Mouse (Mus musculus) liver, embryonic 15.5 days (tissue): Measurements from ENCODE around the gene Fam43a. TPM values are rescaled to one million over a fixed set of nuclear protein-coding genes. Genes with fewer than 3 reads are reported as not detected.

Experiments used
- ATAC-seq: fragments of 200-750 bp; cut with Nextera tagmentation; 2 replicates; pipeline ENCODE4 v1.8.0; 2017; ENCODE audit warnings: moderate number of reproducible peaks, mild to moderate bottlenecking, moderate library complexity; ENCODE audit not compliant: insufficient read depth
- H3K27ac ChIP-seq: fragments of 300-500 bp; sonication (generic); replicated peaks from 2 replicates; pipeline ENCODE4 v1.5.1; 2015; ENCODE audit warnings: mild to moderate bottlenecking, inconsistent platforms
- H3K27me3 ChIP-seq: fragments of 300-500 bp; sonication (generic); 2 replicates; pipeline ENCODE4 v1.6.1; 2015; ENCODE audit warnings: mild to moderate bottlenecking, inconsistent platforms
- H3K36me3 ChIP-seq: fragments of 300-500 bp; sonication (generic); replicated peaks from 2 replicates; pipeline ENCODE4 v1.6.1; 2015; ENCODE audit warnings: moderate library complexity, mild to moderate bottlenecking, inconsistent platforms
- H3K4me1 ChIP-seq: fragments of 300-500 bp; sonication (generic); replicated peaks from 2 replicates; pipeline ENCODE4 v1.6.1; 2015; ENCODE audit warnings: inconsistent platforms
- H3K4me2 ChIP-seq: fragments of 300-500 bp; sonication (generic); 2 replicates; pipeline ENCODE4 v1.6.1; 2015; ENCODE audit warnings: moderate library complexity, mild to moderate bottlenecking, inconsistent platforms
- H3K4me3 ChIP-seq: fragments of 300-500 bp; sonication (generic); replicated peaks from 2 replicates; pipeline ENCODE4 v1.5.1; 2015; ENCODE audit warnings: mild to moderate bottlenecking, inconsistent platforms
- H3K9ac ChIP-seq: fragments of 300-500 bp; sonication (generic); 2 replicates; pipeline ENCODE4 v1.6.1; 2015; ENCODE audit warnings: moderate library complexity, mild to moderate bottlenecking, inconsistent platforms
- H3K9me3 ChIP-seq: fragments of 300-500 bp; sonication (generic); replicated peaks from 2 replicates; pipeline ENCODE4 v1.6.1; 2016; ENCODE audit warnings: inconsistent platforms
- WGBS: fragments of 180-500 bp; shearing (Covaris S2); methylation state at CpG from one replicate; pipeline ENCODE4 v1.1.7; 2015; ENCODE audit warnings: mixed read lengths; ENCODE audit not compliant: insufficient replicate concordance; 5-methylcytosine and 5-hydroxymethylcytosine counted together
- polyA plus RNA-seq: library from polyadenylated mRNA; unstranded; fragments of >200 nt; fragmentation: Nextera tagmentation; extraction: Ambion mirVana; gene quantifications from 2 replicates; pipeline ENCODE4 v1.2.1, GENCODE M21; 2015

Fam43a gene
- polyA plus RNA-seq, 1 experiment from 2014 or later = 5.2 TPM

DNA sequence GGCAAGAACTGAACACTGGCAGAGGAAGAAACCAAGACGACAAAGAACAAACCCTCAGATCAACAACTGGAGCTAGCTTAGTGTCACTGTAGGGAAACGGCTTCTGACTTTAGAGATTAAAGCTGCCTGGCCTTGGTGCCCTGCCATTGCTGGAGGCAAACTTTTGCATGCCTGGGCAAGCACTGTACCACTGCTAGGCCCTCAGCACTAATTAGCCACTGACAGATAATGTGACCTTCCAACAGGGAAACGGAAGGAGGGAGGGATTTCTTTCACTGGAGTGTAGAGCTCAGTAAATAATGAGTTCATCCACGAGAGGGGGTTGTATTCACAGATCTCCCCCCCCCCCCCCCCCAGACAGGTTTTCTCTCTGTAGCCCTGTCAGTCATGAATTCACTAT lies 27.3 kb upstream of the Fam43a start:
- Histone ChIP-seq H3K27me3 (no peaks in the 10 kb centered on the region), H3K27ac (no peak overlapping the region), H3K9ac (no peak overlapping the region), H3K4me1 (no peaks in the 10 kb centered on the region), H3K36me3 (peaks cover 95% of the 10 kb centered on the region), H3K9me3 (no peaks in the 10 kb centered on the region), H3K4me3 (no peak overlapping the region), H3K4me2 (no peak overlapping the region)
- 67% methylated on average over 4 of the region's 4 CpGs for WGBS
- no peak for ATAC-seq

DNA sequence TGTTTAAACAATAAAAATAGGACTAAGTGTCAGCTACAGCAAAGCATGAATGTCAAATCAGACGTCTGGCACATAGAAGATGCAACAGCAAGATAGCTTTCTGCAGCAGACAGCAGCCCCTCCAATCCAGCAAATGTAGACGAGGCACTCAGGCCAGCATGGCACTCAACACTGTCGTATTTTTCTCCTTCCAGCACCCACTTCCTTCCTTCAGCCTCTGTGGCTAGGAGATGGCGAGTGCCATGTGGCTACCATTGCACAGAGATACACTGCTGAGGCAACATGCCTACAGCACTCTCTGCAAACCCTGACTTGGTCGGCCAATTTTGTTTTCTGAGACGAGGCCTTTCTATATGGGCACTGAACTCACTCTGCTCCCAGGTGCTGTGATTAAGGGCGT lies 23.7 kb upstream of the Fam43a start:
- H3K36me3 ChIP-seq = peaks cover 96% of the 10 kb centered on the region
- H3K27ac ChIP-seq = no peak overlapping the region
- H3K4me1 ChIP-seq = no peaks in the 10 kb centered on the region
- H3K9ac ChIP-seq = no peak overlapping the region
- WGBS = 48% methylated on average over 7 of the region's 7 CpGs
- no peak overlapping the region for H3K4me3 ChIP-seq
- no peak for ATAC-seq
- H3K9me3 ChIP-seq = no peaks in the 10 kb centered on the region
- no peak overlapping the region for H3K4me2 ChIP-seq
- H3K27me3 ChIP-seq = no peaks in the 10 kb centered on the region

DNA sequence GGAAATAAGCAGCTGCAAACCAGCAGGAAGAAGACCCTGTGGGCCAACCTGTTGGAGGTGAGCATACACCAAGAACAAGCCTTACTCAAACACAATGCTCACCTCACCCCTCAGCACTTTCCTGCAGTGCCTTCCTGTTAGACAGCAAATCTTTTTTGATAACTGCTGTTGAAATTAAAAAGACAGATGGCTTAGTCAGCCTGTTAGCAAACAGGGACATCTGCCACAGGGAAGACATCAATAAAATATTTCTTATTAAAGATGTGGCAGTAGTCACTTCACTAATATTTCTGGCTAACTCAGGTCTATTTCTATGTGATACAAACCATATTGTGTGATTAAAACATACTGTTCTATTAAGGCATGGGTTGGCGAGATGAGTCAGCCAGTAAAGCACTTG lies 23.1 kb upstream of the Fam43a start:
- Histone ChIP-seq H3K4me1 (no peaks in the 10 kb centered on the region), H3K36me3 (peaks cover 96% of the 10 kb centered on the region), H3K27ac (no peak overlapping the region), H3K27me3 (no peaks in the 10 kb centered on the region), H3K9me3 (no peaks in the 10 kb centered on the region), H3K4me3 (no peak overlapping the region), H3K9ac (no peak overlapping the region), H3K4me2 (no peak overlapping the region)
- 64% methylated on average over 1 of the region's 1 CpGs for WGBS
- ATAC-seq = no peak

GRCm38 (mm10) chr16:30580765-30581164 lies 18.8 kb upstream of the Fam43a start:
- Histone ChIP-seq H3K27ac (no peak overlapping the region), H3K36me3 (peaks cover 95% of the 10 kb centered on the region), H3K9ac (no peak overlapping the region), H3K4me2 (no peak overlapping the region), H3K4me3 (no peak overlapping the region), H3K27me3 (no peaks in the 10 kb centered on the region), H3K4me1 (no peaks in the 10 kb centered on the region; the same call in 1 of the 2 replicates), H3K9me3 (no peaks in the 10 kb centered on the region)
- WGBS = 81% methylated on average over 5 of the region's 5 CpGs
- ATAC-seq = no peak

GRCm38 (mm10) chr16:30586935-30587493 lies 12.5 kb upstream of the Fam43a start:
- H3K9me3 ChIP-seq = no peaks in the 10 kb centered on the region
- peaks cover 5% of the 10 kb centered on the region; the same call in 1 of the 2 replicates for H3K27me3 ChIP-seq
- peak overlapping the region; percentile 74 for H3K4me3 ChIP-seq
- H3K9ac ChIP-seq = peak overlapping the region; percentile 68
- 1% methylated on average over 19 of the region's 19 CpGs for WGBS
- H3K4me2 ChIP-seq = peak overlapping the region; percentile 80
- H3K4me1 ChIP-seq = peaks cover 19% of the 10 kb centered on the region
- peak; percentile 8; the same call in 1 of the 2 replicates for ATAC-seq
- H3K36me3 ChIP-seq = peaks cover 33% of the 10 kb centered on the region
- H3K27ac ChIP-seq = peak overlapping the region; percentile 69

DNA sequence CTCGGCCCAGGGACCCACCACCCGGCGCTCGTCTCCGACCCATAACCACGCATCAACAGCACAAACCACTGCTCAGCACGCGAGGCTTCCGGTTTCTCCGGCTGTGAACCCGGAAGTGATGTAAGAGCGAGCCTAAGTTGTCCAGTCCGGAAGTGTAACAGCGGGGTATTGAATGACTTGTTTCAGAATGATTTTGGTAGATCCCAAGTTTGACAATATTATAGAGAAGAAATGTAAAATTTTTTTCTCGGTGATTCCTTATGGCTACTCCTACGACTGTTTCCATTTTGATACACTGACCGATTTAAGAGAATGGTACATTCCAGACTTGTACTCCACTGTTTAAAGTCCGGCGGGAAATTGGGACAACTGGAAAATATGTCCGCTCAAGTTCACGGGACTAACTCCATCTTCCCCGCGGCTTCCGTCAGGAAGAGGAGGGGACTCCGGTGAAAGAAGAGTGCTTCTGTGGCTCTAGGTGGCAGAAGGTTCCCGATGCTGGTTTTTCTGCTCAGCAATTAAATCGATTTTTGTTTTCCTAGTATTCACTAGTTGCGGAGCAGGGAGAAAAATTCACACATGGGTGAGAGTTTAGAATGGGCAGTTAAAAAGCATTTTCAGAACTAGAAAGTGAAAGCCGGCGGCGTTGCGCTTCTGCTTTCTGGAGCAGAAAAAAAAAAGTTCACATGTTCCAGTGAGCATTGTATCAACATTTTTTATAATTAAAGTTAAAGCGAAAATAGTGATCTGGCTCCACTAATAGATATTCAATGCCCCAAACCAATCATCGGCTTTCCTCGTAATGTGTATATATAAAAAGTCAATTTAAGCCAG lies 11.8 kb upstream of the Fam43a start, which contains the start of gene Lsg1:
Lsg1 (minus strand) TSS at position 99 of the 834 bp plus-strand sequence.
- Histone ChIP-seq H3K4me1 (peaks cover 19% of the 10 kb centered on the region), H3K9me3 (no peaks in the 10 kb centered on the region), H3K27ac (peak within 1 kb of the TSS; percentile 69), H3K4me2 (peak within 1 kb of the TSS; percentile 80), H3K4me3 (peak within 1 kb of the TSS; percentile 74), H3K27me3 (peaks cover 9% of the 10 kb centered on the region; the same call in 1 of the 2 replicates), H3K36me3 (peaks cover 26% of the 10 kb centered on the region), H3K9ac (peak within 1 kb of the TSS; percentile 68)
- peak; percentile 94 for ATAC-seq
- 3% methylated on average over 35 of the region's 35 CpGs for WGBS

DNA sequence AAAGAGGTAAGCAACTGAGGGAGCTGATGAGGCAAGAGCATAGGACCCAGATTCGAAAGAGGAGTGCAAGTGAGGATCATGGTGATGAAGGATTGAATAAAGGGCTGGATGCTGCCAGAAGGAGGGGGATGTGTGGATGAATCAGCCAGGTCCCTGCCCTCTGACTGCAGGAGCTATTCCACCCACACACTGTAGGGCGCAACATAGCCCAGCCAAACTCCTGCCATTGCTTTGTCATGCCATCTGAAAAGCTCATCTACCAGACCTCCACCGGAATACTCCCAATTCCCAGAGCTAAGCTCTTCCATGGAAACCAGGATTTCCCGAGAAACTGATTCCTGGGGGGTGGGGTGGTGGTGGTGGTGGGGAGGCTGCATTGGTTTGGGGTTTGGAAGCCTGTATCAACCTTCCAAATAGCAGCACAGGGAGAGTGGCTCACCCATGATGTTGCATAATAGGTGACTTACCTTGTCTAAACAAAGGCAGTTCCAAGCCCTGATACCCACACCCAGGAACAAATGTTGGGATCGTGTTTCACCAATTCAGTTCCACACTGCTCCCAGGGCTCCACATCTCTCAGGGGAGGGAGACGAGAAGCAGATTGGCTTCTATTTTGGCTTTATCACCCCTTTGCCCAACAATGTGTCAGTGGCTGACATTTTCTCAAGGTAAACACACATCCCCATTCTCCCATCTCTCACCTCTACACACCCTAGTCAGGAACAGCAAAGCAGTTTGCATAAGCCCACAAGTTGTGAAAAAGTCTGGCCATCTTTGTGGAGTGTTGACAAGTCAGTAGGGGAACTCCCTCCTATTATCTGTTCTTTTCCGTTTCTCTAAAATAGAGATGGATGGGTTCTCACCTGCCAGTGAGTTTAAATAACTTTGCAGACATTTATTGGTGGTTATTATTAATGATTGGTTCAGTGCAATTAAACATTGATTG lies 9.0 kb upstream of the Fam43a start:
- no peak for ATAC-seq
- Histone ChIP-seq H3K27me3 (peaks cover 9% of the 10 kb centered on the region; the same call in 1 of the 2 replicates), H3K4me3 (no peak overlapping the region), H3K27ac (no peak overlapping the region), H3K9ac (no peak overlapping the region), H3K36me3 (no peaks in the 10 kb centered on the region), H3K4me1 (peaks cover 19% of the 10 kb centered on the region), H3K9me3 (no peaks in the 10 kb centered on the region), H3K4me2 (no peak overlapping the region)
- 29% methylated on average over 7 of the region's 7 CpGs for WGBS

DNA sequence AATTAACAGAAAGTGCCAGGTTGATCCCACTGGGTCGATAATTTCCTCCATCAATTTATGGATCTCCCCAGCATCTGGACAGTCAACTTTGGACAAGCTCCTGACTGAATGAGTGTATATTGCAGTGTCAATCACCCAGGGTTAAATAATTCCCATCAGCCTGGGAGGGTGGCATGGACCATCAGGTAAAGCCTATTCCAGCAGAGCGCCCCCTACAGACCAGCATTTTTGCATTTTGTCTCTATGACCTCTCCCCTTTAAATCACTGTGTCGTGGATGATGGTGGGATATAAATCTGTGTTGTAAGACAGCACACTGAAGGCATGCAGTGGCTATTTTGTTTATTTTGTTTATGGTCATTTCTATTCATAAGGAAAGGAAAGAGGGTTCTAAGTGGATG lies 7.5 kb upstream of the Fam43a start:
- no peak overlapping the region for H3K4me3 ChIP-seq
- peaks cover 20% of the 10 kb centered on the region; the same call in 1 of the 2 replicates for H3K27me3 ChIP-seq
- no peaks in the 10 kb centered on the region for H3K9me3 ChIP-seq
- 31% methylated on average over 3 of the region's 3 CpGs for WGBS
- no peak overlapping the region for H3K27ac ChIP-seq
- H3K9ac ChIP-seq = no peak overlapping the region
- no peak for ATAC-seq
- no peaks in the 10 kb centered on the region for H3K36me3 ChIP-seq
- H3K4me2 ChIP-seq = no peak overlapping the region
- H3K4me1 ChIP-seq = peaks cover 20% of the 10 kb centered on the region

- no peak overlapping the region for H3K9ac ChIP-seq
- 24% methylated on average over 3 of the region's 3 CpGs for WGBS
- no peak for ATAC-seq
- H3K4me1 ChIP-seq = peaks cover 18% of the 10 kb centered on the region
- H3K4me2 ChIP-seq = no peak overlapping the region
- H3K27me3 ChIP-seq = peaks cover 46% of the 10 kb centered on the region
- no peaks in the 10 kb centered on the region for H3K36me3 ChIP-seq
- H3K27ac ChIP-seq = 0 out of 2 replicates have a peak overlapping the region, but pooled peaks have one; percentile 24
- no peaks in the 10 kb centered on the region for H3K9me3 ChIP-seq
- no peak overlapping the region for H3K4me3 ChIP-seq
Measured at GRCm38 (mm10) chr16:30595356-30595755, 4.2 kb upstream of the Fam43a start.

DNA sequence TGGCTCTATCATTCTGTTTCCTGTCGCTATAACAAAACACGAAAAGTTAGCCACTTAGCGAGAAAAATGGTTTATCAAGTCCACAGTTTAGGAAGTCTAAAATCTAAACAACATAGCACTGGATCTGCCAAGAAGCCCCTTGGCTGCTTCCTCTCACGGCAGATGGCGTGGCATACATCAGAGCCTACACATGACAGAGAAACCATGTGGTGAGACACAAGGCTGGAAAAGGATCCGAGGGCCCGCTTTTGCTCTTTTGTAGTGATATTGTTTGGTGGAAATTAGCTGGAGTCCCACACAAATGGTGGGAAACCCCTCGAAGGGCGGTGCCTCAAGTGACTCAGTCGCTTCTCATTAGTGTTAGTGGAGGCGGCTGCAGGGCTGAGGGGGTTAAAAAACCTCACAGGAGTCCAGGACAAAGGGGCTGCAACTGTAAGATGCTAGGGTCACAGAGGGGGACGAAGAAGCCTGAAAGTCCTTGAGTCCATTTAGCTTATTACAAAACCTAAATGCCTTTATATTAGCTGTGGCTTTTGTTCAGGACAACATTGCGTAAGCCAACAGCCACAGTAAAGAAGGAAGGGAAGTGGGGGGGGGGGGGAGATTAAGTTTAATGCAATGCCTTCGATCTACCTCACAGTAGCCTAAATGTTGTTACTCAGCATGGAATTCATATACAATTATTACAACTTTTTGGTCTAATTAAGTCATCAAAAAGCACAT lies 3.5 kb upstream of the Fam43a start:
- WGBS = 42% methylated on average over 14 of the region's 14 CpGs
- Histone ChIP-seq H3K4me2 (peak overlapping the region; percentile 52), H3K9me3 (no peaks in the 10 kb centered on the region), H3K4me1 (peaks cover 24% of the 10 kb centered on the region), H3K36me3 (no peaks in the 10 kb centered on the region), H3K4me3 (no peak overlapping the region), H3K27me3 (peaks cover 52% of the 10 kb centered on the region), H3K27ac (no peak overlapping the region), H3K9ac (no peak overlapping the region)
- no peak for ATAC-seq
